Mouse (Mus musculus) kidney, postnatal 0 days (tissue): ENCODE measurements around the gene Mien1. TPM values are rescaled to one million over a fixed set of nuclear protein-coding genes. Genes with fewer than 3 reads are reported as not detected.

Experiments
- ATAC-seq: fragments of 200-750 bp; cut with Nextera tagmentation; replicated peaks from 2 replicates; pipeline ENCODE4 v1.8.0; 2017; ENCODE audit warnings: low read depth, moderate number of reproducible peaks, moderate TSS enrichment, moderate library complexity; ENCODE audit not compliant: low FRiP score
- DNase-seq: peaks from one replicate; pipeline ENCODE4 v3.0.0-alpha.2; 2016; ENCODE audit warnings: low spot score
- H3K27ac ChIP-seq: fragments of 300-500 bp; sonication (generic); 2 replicates; pipeline ENCODE4 v1.5.1; 2014; ENCODE audit warnings: mild to moderate bottlenecking
- H3K27me3 ChIP-seq: fragments of 300-500 bp; sonication (generic); 2 replicates; pipeline ENCODE4 v1.6.1; 2014; ENCODE audit warnings: low read length, mixed read lengths; ENCODE audit not compliant: insufficient read depth
- H3K36me3 ChIP-seq: fragments of 300-500 bp; sonication (generic); 2 replicates; pipeline ENCODE4 v1.6.1; 2014; ENCODE audit warnings: low read length, mixed read lengths; ENCODE audit not compliant: insufficient read depth
- H3K4me1 ChIP-seq: fragments of 300-500 bp; sonication (generic); replicated peaks from 2 replicates; pipeline ENCODE4 v1.6.1; 2014; ENCODE audit warnings: antibody characterized with exemption, low read length, mixed read lengths; ENCODE audit not compliant: insufficient read depth
- H3K4me2 ChIP-seq: fragments of 300-500 bp; sonication (generic); 2 replicates; pipeline ENCODE4 v1.6.1; 2014; ENCODE audit warnings: mild to moderate bottlenecking, low read length, moderate library complexity, mixed read lengths
- H3K4me3 ChIP-seq: fragments of 300-500 bp; sonication (generic); replicated peaks from 2 replicates; pipeline ENCODE4 v1.5.1; 2014; ENCODE audit warnings: low read depth, low read length
- H3K9ac ChIP-seq: fragments of 300-500 bp; sonication (generic); 2 replicates; pipeline ENCODE4 v1.6.1; 2014; ENCODE audit warnings: low read depth, low read length
- H3K9me3 ChIP-seq: fragments of 300-500 bp; sonication (generic); replicated peaks from 2 replicates; pipeline ENCODE4 v1.6.1; 2016; ENCODE audit warnings: low read length, inconsistent platforms, mixed read lengths
- CTCF ChIP-seq: IDR thresholded peaks from 2 replicates; pipeline ENCODE4 v1.5.1; 2016; ENCODE audit warnings: antibody characterized with exemption, low read depth, mild to moderate bottlenecking, moderate library complexity
- WGBS: fragments of 180-500 bp; shearing (Covaris S2); extraction: QIAGEN DNeasy Blood & Tissue Kit; methylation state at CpG from one replicate; pipeline ENCODE4 v1.1.7; 2014; 5-methylcytosine and 5-hydroxymethylcytosine counted together
- polyA plus RNA-seq: library from polyadenylated mRNA; unstranded; fragments of >200 nt; fragmentation: Nextera tagmentation; extraction: Ambion mirVana; gene quantifications from 2 replicates; pipeline ENCODE4 v1.2.1, GENCODE M21; 2015

Mien1 gene
- polyA plus RNA-seq, 1 experiment from 2014 or later, result 155 TPM

GRCm38 (mm10) chr11:98461109-98461720 lies 22.4 kb upstream of the Mien1 start:
- Histone ChIP-seq H3K27ac (no peak overlapping the region), H3K36me3 (no peaks in the 10 kb centered on the region), H3K9me3 (no peaks in the 10 kb centered on the region), H3K27me3 (no peaks in the 10 kb centered on the region; the same call in 1 of the 2 replicates), H3K4me1 (no peaks in the 10 kb centered on the region), H3K9ac (no peak overlapping the region), H3K4me2 (no peak overlapping the region), H3K4me3 (no peak overlapping the region)
- DNase-seq (no peak), ATAC-seq (no peak)
- no peak for TF ChIP-seq CTCF
- WGBS, result 49% methylated on average over 6 of the region's 6 CpGs

- Histone ChIP-seq H3K9ac (no peak overlapping the region), H3K4me3 (no peak overlapping the region), H3K9me3 (no peaks in the 10 kb centered on the region), H3K36me3 (0 out of 2 replicates have a peak, but pooled peaks cover 3% of the 10 kb centered on the region), H3K27ac (no peak overlapping the region), H3K4me2 (no peak overlapping the region), H3K4me1 (no peaks in the 10 kb centered on the region), H3K27me3 (no peaks in the 10 kb centered on the region; the same call in 1 of the 2 replicates)
- no peak for ATAC-seq
- WGBS, result 85% methylated on average over 9 of the region's 9 CpGs
- DNase-seq, result no peak
- TF ChIP-seq CTCF, result no peak
Measured at GRCm38 (mm10) chr11:98459860-98460259, 21.1 kb upstream of the Mien1 start.

GRCm38 (mm10) chr11:98459071-98459741 lies 20.4 kb upstream of the Mien1 start:
- no peaks in the 10 kb centered on the region; the same call in 1 of the 2 replicates for H3K27me3 ChIP-seq
- H3K36me3 ChIP-seq, result peaks cover 6% of the 10 kb centered on the region; the same call in 1 of the 2 replicates
- H3K9me3 ChIP-seq, result no peaks in the 10 kb centered on the region
- no peaks in the 10 kb centered on the region for H3K4me1 ChIP-seq
- DNase-seq (no peak), ATAC-seq (no peak)
- WGBS, result 24% methylated on average over 11 of the region's 11 CpGs
- no peak overlapping the region for H3K9ac ChIP-seq
- H3K27ac ChIP-seq, result no peak overlapping the region
- no peak overlapping the region for H3K4me3 ChIP-seq
- H3K4me2 ChIP-seq, result no peak overlapping the region
- TF ChIP-seq CTCF, result no peak

- peaks cover 6% of the 10 kb centered on the region; the same call in 1 of the 2 replicates for H3K36me3 ChIP-seq
- ATAC-seq (no peak), DNase-seq (peak; percentile 28)
- no peaks in the 10 kb centered on the region; the same call in 1 of the 2 replicates for H3K27me3 ChIP-seq
- peak overlapping the region; percentile 82 for H3K4me2 ChIP-seq
- no peaks in the 10 kb centered on the region for H3K9me3 ChIP-seq
- peak overlapping the region; percentile 50; the same call in 1 of the 2 replicates for H3K9ac ChIP-seq
- no peak overlapping the region for H3K27ac ChIP-seq
- WGBS, result 4% methylated on average over 25 of the region's 30 CpGs
- H3K4me1 ChIP-seq, result no peaks in the 10 kb centered on the region
- no peak for TF ChIP-seq CTCF
- peak overlapping the region; percentile 52 for H3K4me3 ChIP-seq
Measured at GRCm38 (mm10) chr11:98458121-98458990, 19.6 kb upstream of the Mien1 start.

GRCm38 (mm10) chr11:98457367-98458120 lies 18.8 kb upstream of the Mien1 start:
- H3K27ac ChIP-seq, result 0 out of 2 replicates have a peak overlapping the region, but pooled peaks have one; percentile 36
- DNase-seq (peak; percentile 86), ATAC-seq (peak; percentile 77)
- H3K36me3 ChIP-seq, result peaks cover 6% of the 10 kb centered on the region; the same call in 1 of the 2 replicates
- under 1% methylated on average over 48 of the region's 64 CpGs for WGBS
- H3K4me3 ChIP-seq, result peak overlapping the region; percentile 52
- no peaks in the 10 kb centered on the region for H3K9me3 ChIP-seq
- TF ChIP-seq CTCF, result peak; percentile 66
- H3K4me2 ChIP-seq, result peak overlapping the region; percentile 82
- no peaks in the 10 kb centered on the region for H3K4me1 ChIP-seq
- no peaks in the 10 kb centered on the region; the same call in 1 of the 2 replicates for H3K27me3 ChIP-seq
- H3K9ac ChIP-seq, result peak overlapping the region; percentile 50; the same call in 1 of the 2 replicates
